Mouse (Mus musculus): ENCODE measurements around the gene Dnal4.
A peak's percentile ranks its signal among the peaks of the same experiment; 100 is the strongest.

The Dnal4 gene

DNA sequence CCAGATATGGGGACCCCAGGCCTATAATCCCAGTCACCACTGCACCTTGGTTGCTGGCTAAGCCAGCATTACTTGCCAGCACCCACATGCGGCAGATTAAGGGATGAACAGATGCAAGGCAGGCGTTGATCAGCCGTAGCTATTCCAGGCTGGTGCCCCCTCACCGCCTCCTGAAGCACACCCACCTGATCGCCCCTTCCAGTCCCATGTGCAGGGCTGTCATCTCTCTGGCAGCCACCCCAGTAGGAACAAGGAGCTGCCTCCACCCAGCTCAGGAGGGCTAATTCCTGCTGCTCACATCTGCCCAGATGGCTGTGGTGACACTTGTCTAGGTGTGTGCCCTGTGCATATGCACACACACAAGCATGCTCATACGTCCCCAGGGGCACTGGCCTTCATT lies 16.7 kb downstream of the Dnal4 start:
- no peak for DNase-seq

DNA sequence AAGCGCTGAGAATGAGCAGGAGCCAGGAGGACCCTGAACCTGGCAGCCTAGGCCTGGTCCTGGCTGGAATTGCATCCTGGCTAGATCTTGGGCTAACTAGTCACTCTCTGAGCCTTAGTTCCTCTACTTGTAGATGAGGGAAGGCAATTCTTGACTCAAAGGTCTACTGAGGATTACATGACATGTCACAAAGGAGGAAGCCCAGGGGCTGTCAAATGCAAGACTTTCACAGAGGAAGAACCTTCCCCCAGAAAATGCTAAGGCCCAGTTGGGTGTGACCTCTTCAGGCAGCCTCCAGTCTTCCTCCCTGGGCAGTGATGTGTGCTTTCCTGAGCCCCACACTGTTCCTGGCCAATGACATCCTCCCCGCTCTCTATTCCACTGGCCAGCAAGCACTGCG lies 20.5 kb downstream of the Dnal4 start:
- DNase-seq = no peak

DNA sequence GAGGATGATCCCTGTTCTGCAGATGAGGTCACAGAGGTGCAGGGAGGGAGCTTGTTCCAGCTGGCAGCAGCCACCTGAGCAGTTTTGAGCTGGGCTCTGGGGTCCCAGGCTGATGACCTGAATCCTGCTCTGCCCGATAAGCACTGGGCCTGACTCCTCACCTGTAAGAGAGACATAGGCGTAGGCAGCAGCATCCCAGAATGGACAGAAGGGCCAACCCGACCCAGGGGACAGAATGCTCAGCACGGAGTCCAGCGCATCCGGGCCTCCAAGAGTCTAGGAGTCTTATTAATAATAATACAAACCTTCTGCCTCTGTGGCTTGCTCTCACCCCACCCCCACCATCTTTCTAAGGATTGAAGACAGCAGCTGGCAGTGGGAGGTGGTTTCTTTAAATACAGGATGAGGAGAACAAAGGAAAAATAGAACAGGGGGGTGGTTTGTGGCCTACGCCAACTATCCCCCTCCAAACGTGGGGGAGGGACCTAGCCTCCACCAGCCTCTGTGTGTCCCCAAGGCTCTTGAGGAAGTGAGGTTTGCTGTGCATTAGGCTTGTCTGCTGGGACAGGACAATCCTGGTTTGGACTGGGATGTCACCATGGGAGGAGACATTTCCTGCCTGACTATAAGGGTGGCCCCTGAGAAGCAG lies 21.5 kb downstream of the Dnal4 start:
- peak; percentile 86 for DNase-seq

DNA sequence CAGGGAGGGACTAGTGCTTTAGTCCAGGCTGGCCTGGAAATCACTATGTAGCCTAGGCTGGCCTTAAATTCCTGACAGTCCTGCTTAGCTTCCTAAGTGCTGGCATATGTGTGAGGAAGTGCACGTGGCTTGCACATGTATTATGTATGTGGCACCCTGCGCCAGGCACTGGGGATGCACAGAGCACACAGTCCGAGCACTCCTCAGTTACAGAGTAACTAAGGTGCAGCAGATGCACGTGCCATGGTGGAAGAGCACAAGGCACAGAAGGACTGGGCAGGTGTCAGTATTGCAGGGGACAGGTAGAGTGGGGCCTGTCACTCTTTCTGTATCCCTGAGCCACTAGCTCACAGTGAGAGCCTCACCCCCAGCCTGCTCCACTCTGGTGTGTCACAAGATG lies 22.5 kb downstream of the Dnal4 start:
- no peak for DNase-seq

DNA sequence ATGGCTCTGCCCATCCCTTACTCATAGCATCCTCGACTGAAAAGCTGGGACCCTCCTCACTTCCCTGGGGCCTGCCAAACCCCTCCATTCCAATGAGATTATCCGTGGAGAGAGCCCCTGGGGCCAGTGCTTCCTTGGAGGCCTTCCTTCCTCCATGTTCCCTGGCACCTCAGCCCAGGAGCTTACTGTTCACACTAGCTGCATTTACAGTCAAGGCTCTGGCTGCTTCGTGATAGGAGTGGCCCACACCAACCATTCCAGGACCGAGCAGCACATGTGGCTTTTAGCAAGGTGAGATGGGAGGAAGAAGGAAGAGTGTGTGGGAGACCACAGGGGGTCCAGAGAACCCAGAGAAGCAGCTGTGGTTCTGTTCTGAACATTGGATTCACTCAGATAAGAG lies 23.8 kb downstream of the Dnal4 start:
- peak; percentile 85 for DNase-seq

DNA sequence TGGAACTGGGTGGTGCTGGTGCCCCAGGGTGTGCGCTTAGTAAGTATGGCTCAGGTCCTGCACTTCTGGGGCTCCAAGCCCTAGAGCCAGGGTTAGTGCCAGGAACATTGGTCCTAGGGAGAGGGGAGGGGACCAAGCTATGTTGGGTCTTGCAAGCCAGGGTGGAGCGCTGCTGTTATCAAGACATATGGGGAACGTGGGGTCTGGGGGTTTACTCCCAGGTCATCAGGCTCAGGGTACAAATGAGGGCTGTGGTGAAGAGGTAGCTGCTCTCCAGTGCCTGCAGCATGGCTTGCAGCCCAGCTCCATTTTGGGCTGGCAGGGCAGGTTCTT lies 24.3 kb downstream of the Dnal4 start:
- peak; percentile 91 for DNase-seq

DNA sequence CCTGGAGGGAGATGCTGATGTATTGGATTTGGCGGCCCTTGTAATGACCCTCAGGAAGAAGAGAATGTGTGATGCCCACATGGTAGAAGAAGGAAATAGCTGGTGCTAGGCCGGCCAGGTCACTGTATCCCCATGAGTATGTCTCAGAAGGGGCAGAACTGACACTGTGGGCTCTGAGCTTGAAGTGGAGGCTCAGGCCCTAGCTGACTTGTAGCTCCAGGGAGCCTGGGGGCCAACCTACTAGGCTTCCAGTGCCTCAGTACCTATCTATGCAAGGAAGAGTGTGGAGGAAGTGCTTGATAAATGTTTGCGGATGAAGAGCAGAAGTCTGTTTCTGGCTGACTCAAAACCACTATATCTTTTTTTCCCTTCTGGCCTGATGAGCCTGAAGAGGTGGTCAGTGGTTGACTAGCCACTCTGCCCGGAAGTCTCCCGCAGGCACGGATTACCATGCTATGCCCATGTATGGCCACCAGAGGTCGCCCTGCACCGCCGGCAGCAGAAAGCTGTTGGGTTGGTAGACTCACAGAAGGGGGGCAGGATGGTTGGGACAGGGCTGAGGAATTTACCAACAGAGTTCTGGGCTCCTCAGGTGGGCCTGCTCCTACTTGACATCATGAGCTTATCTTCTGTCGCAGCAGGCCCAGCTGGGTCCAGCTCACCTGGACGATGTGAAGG lies 24.8 kb downstream of the Dnal4 start:
- DNase-seq = peak; percentile 97

DNA sequence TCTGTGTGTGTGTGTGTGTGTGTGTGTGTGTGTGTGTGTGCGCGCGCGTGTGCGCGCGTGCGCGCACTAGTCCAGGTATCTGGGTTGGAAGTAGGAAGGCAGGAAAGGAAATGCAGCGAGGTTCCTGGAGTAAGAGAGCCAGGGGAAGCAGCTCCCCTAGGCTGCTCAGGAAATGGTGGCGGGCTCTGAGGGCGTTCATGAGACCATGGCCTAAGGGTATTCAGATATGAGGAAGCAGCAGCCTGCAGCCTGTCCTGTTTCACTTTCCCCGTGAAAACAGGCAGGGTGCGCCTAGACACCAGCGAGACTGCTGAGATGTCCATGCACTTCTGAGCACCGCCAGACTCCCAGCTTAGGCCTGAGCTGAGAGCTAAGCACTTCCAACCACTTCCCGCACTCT lies 25.9 kb downstream of the Dnal4 start:
- no peak for DNase-seq

DNA sequence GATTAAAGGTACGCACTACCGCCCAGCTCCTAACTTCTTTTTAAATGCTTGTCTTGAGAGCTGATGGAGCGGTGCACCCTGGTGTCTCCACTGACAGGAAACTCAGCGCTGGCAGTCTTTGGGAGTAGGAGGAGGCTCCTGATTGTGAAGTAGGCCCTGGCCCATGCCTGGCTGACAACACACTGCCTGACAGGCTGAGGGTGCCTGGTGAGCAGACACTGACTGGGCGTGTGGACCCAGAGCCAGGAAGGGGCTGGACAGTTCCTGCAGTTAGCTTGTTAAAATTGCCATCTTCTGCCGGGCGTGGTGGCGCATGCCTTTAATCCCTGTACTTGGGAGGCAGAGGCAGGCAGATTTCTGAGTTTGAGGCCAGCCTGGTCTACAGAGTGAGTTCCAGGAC lies 27.4 kb downstream of the Dnal4 start:
- DNase-seq = peak; percentile 93

DNA sequence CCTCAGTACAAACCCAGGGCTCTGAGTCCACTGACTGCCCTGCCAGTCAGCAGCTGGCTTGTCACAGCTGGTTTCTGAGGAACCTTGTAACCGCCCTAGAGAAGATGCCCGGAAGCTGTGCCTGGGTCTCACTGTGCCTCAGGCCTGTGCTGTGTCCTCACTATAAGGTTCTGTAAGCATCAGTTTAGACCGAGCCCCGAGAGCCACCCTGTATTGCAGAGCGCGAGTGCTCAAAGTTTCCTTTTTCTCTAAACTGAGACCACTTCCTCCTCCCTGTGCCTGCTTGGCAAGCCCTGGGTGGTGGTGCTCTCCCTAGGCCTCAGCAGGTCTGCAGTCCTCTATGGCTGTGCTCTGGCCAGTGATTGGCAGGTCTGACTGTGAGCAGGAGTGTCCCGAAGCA lies 28.5 kb downstream of the Dnal4 start:
- peak; percentile 90 for DNase-seq

DNA sequence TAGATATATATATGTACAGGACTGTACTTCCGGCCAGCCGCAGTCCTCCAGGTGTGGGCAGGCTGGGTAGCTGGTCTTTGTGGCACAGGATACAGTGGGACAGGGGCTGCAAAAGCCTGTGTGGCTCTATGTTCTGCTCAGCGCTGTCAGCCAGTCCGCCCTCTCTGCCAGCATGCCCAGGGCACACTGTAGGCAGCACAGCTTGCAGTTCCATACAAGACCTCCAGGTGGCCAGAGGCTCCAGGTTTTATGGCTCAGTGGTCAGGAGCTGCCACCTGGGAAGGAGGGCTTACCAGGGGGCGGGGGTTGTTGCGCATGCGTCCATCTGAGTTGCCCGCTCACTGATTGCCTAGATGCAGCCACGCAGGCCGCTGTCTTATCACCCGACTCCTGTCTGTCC lies 29.7 kb downstream of the Dnal4 start:
- DNase-seq = no peak

DNA sequence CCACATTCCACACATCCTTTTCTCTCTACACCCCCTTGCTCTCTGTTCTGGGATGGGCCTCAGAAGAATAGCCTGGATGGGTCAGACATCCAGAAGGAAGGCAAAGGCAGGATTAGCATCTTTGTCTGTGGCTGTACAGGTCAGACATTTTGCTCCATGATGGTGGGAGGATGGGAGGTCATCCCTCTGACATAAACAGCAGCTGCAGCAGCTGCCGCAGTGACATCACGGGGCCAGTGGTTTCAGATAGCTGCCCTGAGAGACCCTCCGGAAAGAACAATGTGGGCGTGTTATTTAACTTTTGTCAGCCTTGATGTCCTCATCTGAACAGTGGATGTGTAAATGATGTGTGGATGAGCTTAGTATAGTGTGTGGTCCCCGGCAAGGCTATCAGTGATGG lies 31.8 kb downstream of the Dnal4 start:
- no peak for DNase-seq

DNA sequence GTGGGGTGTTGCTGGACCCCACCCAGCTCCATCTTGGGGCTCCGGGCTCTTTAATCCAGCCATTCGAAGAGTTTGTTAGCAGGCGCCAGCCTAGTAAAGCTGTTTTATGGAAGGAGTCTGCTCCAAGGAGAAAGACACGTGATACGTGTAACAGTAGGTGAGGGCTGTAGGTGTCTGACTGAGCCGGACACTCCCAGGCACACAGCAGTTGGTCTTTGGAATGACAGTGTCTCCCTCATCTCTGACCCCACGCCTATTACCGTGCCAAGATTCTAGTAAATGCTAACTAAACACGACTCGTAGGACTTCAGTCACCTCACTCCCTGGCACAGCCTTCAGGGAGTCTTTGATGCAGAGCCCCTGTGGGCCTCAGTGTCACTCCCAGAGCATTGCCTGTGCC lies 32.3 kb downstream of the Dnal4 start:
- DNase-seq = no peak

DNA sequence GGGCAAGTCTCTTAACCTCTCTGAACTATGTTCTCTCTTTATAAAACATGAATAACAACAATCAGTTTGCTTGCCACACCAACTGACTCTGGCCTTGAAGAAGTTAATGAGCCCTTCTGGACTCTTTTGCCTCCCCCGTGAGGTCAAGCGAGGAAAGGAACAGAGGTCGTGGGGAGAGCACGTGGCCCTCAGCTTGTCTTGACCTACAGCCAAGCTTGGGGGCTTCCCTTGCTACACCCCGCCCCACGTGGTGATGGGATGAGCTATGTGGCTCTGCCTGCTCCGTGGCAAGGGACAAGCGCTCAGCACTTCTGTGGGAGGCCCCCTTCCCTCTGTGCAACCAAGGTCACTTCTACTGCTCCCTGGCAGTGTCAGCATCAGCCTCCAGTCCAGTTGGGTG lies 32.9 kb downstream of the Dnal4 start:
- no peak for DNase-seq

DNA sequence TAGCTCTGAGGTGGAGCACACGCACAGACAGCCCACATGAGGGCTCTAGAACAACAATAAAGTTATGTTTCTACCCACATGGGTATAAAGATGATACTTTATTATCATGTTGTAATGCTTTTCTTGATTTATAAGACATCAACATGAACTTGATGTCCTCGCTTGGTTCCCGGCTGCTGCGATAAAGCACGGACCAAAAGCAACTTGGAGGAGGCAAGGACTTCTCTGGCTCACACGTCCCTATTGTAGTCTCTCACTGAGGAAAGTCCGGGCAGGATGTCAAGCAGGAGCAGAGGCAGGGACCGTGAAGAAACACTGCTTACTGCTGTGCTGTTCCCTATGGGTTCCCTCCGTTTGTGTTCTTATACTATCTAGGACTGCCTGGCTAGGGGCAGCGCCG lies 33.6 kb downstream of the Dnal4 start:
- DNase-seq = no peak

DNA sequence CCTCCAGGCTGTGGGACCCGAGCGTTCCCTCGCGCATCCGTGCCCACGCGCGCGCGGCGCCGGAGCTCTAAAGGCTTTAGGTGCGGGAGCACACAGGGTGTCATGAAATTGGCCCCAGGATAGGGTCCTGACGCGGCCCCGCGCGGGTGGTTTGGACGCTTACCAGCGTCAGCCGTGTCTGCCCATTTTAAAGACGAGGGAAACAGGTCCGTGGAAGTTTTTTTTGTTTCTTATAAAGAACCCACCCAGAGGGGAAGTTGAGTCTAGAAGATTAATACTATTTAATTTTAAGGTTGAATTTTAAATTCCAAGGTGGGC lies 35.0 kb downstream of the Dnal4 start:
- no peak for DNase-seq

DNA sequence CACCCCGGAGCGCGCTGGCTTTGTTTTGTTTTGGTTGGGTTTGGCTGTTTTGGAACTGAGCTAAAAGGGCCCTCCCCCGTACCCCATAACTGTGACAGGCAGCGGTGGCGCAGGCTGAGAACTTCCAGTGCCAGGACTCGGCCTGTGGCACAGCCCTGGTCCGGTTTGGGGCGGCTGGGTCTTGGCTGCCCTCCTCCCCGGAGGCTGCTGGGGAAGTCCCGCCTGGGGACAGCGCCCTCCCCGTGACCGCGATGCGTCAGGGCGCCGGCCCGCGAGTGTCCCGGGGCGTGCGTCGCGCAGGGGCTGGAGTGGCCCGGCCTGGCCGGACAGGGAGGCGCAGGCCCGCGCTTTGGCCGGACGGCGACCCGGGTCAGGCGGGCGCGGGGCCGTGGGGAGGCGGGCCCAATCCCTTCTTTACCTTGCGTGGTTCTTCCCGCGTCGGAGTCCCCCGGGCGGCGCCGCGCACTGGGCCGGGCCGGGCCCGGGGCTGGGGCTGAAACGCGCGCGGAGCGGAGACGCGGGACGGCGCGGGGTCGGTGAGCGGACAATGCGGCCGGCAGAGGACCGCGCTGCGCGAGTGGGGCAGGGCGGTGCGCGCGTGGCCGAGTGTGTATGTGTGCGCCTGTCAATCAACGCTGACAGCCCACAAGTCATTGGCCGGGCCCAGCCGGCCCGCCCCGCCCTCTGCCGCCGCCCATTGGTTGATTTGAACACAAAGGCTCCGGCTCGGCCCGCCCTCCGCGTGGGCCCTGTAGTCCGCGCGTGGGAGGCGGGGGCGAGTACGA lies 35.5 kb downstream of the Dnal4 start, which contains the start of gene Sun2:
Gene Sun2 (minus strand): TSS at position 616 of the 785 bp plus-strand sequence.
- peak; percentile 100 for DNase-seq

DNA sequence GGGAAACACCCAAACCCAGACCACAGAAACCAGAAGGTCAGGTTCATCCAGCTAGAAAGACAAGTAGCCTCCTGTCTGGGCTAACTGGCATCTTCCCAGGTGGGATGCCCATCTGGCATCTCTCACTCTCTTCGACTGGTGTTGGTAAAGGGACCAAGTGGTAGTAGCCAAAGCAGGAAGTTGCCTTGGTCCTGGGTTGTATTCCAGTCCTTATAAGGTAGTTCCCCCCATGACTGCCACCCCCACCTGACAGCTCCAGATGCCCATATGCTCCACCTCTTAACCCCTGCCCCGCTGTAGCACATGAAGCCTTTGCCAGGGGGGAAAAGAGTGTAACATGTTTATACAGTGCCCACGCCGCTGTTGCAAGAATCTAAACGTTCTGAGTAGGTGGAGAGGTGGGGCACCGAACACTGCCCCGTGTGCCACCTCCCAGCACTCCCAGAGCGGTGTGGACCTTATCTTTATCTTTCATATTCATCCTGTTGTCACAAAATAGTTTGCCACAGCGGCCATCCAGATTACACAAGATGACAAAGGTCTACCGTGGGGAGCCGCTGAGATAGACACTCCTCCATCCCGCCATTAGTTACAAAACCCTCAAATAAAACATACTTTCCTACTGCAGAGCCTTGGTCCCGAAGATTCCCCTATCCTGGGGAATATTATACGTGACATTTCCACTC lies 36.3 kb downstream of the Dnal4 start:
- peak; percentile 96 for DNase-seq

DNA sequence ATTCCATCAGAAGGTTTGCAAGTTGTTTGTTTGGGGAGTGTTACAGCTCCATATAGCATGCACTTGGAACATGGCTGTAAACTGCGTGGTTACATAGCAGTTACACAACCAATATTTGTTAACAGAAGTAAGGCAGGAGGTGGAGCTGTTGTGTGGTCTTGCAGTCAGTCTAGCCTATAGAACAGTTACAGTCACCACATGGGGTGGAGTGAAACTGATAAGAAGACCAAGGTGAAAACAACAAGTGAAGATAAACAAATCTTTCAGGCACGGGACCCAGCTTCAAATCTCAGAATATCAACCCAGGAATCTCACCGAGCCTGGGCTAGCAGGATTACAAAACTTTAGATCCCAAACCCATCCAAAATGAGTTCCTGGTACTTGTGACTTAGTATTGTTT lies 36.9 kb downstream of the Dnal4 start:
- no peak for DNase-seq

DNA sequence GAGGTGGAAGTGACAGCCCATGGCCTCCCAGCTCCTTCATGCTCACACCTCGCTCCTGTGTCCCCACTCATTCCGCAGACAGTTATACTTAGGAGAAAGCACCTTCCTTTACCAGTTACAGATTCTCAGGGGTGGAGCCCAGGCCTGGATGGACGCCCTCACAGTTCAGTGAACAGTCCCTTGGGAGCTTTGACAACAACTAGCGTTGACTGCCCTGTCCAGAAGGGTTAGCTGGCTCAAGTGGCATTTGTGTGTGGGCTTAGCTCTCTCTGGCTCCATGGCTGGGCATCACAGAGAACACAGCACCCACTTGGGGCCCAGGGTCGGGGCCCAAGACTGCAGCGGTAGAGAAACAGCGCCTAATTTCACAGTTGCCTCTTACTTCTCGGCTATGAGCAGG lies 43.3 kb downstream of the Dnal4 start:
- DNase-seq = peak; percentile 93

DNA sequence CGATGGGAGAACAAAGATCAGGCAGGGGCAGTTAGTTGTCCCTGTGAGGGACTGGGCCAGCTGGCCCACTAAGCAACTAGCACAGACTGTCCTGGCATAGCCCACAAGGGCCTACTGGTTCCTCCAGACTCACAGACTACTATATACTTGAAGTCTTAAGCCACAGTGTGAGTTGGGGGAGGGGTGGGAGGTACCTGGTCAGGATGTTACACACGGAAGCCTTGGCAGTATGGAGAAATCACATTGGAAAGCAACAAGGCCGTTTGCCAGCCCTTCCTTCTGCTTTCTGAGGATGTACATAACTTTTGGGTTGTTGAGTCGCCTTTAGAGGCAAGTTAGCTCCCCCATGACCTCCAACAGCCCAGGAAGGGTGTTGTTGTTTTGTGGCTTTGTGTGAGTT lies 44.0 kb downstream of the Dnal4 start:
- no peak for DNase-seq

DNA sequence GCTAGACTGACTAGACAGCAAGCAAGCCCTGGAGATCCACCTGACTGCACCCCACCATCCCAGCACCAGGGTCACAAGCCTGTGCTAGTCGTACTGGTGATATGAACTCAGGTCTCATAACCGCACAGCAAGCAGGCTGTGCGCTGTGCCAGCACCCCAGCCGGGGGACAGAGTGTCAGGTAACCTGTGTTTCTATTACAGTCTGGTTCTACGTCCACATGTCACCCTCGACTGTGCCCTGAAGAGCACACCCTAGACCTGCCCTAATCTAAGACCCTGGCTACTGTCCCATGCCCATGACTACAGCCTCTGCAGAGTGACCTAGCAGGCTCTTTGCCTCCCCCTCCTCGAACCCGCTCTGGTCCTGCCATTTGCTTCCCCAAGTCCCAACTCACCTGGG lies 44.5 kb downstream of the Dnal4 start:
- DNase-seq = no peak

DNA sequence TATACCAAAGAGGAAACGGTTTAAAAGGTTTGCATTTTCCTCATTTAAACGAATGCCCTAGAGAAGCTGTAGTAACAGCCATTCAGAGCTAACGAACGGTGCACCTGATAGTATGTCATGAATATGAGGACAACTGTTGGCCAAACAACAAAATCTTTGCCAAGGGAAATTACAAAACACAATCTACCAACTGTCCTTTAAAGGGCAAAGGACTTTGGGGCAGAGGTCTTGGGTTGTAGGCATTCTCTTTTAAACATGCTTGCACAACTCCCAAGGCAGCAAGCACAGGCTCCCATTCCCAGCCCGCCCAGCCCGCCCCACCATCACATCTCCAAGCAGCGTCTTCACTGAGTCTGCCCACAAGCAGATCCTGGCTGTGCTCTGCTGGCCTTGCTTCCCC lies 46.1 kb downstream of the Dnal4 start:
- DNase-seq = no peak

All from heart, adult 11 months (tissue).